Mouse (Mus musculus) thymus, adult 18-20 months (tissue): Measurements from ENCODE around the gene Uggt2.
A peak's percentile ranks its signal among the peaks of the same experiment; 100 is the strongest.

ENCODE experiments used
- DNase-seq, 2 experiments: peaks; one replicate each; pipeline ENCODE4 v3.0.0; 2022; ENCODE audit warnings: mixed read lengths in 2 of 2

The Uggt2 gene

DNA sequence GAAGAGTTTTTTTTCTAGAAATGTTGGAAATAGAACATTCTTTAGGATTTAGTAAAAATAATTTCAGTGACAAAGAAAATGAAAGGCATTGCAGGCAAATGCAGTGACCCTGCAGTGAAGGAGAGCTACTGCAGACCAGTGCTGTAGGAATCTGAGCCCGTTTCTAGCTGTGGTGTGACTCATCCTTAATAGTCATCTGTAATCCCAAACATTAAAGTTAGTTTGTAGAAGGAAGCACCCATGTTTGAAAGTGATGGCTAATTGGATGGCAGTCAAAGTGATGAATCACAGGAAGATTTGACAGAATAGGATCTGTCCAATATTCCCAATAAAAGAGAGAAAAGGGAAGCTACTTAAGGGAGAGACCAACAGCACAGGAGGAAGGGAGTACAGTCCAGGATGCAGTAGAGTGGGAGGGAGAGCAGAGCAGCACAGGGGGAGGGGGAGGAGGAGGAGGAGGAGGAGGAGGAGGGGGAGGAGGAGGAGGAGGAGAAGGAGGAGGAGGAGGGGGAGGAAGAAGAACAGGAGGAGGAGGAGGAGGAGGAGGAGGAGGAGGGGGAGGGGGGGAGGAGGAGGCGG, 71.5 kb downstream of the Uggt2 start:
- DNase-seq: no peak

DNA sequence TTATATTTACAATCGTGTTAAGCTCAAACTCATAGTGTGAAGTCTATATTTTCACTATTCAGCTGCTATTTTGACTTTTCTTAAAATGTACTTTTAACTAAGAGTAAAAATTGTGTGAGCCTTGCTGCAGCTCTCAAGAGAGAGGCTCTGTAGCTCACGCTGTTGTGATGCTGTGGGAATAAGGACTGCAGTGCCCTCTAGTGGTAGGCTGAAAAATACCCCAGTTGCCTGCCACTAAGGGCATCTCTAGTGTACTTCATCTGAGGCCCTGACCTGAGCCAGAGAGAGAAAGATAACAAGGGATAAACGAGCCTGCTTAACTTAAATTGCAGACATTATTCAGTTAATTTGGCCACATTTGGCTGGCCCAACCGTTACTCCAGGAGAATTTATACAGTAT, 72.1 kb downstream of the Uggt2 start:
- peak in 1 of 2 experiments; percentile 37 for DNase-seq

DNA sequence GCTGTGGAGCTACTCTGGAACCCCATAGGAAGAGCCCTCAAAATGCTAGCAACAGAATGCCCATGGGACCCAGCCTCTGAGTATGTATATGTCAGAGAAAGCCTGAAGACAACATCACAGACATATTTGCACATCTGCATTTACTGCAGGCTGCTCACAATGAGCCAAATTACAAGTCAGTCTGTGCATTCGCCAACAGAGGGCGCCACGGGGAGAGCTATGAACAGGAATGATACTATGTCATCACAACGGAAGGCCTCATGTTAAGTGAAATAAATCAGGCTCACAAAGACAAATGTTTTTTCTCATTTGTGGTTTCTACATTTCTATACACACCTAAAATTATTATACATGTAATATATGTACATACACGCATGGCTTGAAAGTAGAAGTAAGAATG, 73.3 kb downstream of the Uggt2 start:
- no peak for DNase-seq

DNA sequence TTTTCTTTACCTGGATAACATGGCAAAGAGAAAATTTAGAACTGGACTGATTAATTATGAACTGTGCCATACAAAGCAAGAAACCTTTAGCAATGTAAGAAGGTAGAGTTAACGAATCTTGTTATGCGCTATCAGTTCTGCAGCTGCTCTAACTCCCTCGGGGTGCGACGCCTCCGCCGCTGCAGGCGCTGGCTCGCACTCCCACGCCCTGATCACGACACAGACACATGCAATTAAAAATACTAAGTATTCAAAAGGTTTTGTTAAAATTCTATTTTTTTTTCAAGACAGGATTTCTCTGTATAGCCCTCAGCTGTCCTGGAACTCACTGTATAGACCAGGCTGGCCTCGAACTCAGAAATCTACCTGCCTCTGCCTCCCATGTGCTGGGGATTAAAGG, 85.7 kb downstream of the Uggt2 start:
- DNase-seq: no peak

DNA sequence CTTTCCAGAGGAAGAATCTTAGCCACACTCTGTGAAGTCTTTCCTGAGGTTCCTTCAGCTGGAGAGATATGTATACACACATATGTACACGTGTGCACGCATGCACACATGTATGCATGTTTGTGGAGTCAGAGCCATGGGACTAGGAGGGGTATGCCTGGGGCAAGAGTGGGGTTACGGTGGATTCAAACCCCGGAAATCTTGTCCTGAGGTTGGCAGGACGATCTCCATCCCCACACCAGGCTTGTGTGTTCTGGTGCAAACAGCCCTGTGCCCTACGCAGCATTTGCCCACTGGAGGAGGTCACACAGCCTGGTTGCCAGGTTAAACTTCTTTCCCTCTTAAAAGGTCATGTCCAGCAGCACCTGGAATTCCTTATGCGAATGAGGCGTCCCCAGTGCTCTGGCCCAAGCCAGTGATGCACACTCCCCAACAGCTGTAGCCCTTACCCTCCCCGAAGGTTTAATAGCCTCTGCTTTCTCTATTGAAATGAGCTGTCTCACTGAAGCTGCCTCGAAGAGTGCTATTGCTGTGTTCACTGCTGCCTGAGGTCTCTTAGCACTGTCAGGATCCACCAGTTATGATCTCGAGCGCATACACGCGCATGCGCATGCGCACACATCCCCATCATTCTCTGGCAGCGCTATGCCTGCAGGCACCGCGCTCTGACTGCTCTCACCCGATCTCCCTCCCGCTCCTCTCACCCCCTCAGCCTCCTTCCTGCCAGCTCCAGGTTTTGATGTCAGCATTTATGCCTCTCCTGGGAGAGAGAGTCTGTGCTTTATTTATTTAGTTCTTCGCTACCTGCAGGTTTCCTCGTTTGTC, 86.4 kb downstream of the Uggt2 start:
- peak; percentile 22 to 26 for DNase-seq

DNA sequence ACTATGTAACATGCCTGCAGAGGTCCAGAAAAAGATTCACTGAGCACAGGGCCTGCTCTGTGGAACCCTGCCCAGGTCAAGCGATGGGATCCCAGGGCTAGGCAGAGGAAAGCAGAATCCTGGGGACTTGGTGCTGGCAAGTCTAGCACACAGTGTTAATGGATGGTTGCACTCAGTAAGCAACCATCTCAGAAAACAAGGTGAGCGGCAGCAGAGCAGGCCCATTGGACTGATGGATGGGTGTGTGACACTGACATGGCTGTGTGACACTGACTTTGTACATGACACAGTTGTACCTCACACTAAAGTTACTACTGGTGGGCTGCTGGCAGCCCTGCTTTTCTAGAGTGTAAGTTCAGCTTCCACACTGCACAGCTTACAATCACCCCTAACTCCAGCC, 89.7 kb downstream of the Uggt2 start:
- DNase-seq: no peak

DNA sequence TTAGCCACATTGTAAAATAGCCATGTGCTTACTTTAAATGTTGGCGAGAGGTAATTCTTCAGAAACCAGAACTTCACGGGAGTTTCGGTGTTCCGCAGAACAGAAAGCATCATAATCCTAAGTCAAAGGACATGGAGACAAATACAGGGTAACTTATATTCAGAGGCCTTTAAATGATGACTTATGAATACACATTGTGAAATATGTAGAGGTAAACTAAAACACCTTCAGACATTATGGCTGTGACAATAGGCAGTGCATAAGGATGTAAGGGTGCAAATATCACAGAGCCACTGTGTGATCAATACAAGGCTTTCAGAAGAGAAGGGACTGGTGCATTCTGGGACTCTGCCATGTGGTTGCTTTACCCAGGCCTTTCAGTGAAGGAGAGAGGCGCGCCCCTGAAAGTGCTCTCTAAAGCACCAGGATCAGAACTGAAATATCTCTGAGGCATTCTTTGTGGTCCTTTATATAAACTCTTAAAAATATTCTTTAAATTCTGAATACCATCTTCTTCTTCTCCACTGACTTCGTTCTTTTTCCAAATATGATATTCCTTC, 91.1 kb downstream of the Uggt2 start:
- DNase-seq: no peak

DNA sequence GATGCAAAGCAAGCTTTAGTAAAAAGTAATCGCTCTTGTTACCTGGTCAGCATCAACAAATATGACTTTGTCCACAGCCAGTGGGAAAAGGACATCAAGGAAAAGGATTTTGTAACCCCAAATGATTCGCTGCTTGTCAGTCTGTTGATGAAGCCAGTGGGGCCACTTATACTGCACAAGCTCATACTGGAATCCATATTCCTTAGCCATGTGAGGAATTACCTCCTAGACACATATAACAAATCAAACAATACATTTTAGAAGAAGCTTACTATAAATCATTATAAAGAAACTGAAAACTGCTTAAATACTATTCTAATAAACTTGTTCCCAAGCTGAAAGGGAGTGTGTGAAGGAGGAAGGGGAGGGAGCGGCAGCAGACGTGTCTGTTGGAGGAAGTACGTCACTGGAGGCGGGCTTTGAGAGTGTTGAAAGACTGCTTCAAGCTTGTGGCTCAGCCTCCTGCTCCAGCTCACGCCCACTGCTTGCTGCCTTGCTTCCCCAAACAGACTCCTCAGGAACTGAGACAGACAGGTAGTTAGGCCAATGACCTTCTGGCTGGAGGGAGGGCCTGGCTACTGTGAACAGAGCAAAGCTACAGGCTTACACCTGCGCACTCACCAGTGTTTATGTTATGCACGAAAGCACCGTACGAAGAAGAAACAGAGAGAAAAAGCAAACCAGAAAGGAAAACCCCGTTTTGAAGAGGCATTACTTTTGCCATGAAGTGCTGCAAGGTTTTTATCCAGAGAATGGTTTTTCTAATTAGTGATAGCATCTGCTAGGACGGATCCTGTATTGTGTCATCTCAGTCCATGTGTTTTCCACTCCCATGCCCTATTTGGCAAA, 91.9 kb downstream of the Uggt2 start:
- peak; percentile 92 to 98 for DNase-seq

DNA sequence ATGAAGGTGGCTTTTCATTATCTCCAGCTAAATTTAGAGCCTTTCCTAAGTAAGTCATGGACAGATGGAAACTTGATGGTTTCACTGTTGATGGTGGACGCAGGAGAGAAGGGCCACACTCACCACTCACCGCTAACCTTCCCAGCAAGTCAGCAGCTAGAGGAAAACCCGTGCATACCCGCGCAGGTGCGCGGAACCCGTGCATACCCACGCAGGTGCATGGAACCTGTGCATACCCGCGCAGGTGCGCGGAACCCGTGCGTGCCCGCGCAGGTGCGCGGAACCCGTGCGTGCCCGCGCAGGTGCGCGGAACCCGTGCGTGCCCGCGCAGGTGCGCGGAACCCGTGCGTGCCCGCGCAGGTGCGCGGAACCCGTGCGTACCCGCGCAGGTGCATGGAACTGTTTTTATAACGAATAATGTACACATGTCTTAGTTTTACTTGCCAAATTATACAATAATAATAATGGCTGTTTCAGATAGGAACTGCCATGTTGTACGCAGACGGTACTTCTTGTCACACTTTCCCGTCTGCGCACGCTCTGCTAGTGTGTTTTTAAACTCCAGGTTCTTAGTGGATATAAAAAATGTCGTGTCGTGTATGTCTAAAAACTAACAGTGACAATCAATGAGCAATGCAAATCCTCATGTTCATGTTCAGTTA, 92.7 kb downstream of the Uggt2 start:
- no peak for DNase-seq

DNA sequence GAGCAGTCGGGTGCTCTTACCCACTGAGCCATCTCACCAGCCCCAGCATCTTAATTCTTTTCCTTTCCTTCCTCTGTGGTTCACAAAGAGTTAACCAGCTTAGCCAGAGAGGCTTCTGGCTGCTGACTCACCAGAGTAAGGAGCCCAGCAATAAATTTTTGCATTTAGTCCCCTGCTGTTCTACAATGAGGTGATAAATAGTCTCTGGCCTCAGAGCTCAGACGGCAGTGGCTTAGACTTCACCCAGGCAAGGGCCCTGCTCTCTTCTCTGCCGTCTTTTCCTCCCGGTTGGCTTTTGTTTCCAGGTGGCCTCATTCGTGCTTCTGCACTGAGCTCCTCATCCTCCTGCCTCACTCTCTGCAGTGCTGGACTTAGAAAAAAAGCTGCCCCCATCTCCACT, 93.4 kb downstream of the Uggt2 start:
- DNase-seq: no peak

DNA sequence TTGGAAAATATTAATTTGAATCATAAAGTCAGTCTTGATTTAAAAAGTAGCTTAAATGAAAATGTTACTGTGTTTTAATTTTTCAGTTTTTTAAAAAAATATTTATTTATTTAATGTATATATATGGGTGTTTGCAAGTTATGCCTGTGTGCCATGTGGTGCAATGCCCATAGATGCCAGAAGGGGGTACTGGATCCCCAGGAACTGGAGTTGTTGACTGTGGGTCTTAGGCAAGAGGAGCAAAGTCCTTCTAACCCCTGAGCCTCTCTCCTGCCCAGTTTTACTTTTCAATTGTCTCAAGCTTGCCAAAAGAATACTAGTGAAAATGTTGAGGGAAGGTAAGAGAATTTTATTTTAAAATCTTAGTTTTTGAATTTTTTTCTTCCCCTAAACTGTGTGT, 95.9 kb downstream of the Uggt2 start:
- peak in 1 of 2 experiments; percentile 25 for DNase-seq

DNA sequence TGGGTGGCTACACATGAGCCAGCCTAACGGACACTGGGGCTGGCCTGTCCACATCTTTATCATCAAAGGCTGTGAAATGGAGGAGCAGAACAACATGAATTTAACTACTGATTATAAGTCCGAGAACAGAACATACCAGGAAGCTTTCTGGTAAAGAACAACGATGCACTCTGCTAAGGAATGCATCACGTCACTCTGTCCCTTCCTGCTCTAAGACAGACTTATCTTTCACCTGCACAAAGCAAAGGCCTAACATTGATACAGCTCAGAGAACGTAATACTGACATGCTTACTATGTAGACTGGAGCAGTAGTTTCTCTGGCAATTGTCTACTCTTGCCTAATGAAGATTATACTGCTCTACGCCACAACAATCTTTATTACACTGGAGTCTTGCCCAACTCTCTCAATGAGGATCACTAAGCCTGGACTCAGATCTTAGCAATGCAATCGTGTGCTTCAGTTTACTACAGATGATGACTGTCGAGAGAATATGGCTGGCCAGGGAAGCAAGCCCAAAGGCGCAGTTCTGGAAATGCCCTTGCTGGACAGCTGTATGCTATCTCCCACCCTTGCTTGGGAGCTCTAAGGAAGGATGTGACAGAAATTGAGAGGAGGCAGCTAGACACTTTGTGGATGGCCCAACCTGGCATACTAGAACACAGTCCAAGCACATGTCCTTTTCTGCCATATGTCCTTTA, 103.9 kb downstream of the Uggt2 start:
- no peak for DNase-seq

DNA sequence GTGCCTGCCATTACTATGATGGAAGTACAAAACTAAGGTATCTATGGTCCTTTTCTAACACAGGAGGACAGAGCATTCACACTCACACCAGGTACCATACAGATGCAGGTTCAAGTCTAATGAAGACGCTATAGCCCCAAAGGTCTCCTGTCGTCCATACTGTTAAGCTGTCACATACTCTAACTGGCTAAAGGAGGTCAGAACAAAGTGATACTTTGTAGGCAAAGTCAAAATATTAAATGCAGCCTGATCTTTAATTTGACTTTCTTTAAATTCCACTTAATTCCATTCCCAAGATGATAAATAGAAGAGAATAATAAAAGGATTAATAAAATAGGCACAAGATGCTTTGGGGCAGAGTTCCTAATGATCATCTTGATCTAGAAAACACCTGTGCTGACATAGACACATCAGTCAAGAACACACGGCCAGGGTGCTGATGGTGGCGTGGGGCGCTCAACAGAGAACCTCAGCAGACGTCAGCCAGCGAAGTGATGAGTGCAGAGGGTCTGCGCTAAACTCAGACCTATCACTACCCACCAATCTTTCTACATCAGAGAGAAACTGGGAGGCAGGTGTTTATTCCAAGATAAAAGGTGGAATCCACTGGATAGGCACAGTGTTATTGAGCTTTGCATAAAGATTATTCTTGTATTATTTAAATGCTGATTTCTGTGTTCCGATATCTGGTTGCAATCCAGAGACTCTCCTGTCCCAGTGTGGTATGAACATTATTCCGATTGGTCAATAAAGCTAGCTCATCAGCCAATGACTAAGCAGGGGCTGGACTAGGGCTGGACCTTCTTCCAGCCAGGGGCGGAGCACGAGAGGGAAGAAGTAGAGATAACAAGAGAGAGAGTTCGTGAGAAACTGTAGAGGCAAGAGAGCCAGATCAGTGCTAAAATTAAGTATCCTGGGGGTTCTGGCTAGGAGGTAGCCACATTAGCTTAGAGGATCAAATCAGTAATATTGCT, 111.4 kb downstream of the Uggt2 start:
- no peak for DNase-seq

DNA sequence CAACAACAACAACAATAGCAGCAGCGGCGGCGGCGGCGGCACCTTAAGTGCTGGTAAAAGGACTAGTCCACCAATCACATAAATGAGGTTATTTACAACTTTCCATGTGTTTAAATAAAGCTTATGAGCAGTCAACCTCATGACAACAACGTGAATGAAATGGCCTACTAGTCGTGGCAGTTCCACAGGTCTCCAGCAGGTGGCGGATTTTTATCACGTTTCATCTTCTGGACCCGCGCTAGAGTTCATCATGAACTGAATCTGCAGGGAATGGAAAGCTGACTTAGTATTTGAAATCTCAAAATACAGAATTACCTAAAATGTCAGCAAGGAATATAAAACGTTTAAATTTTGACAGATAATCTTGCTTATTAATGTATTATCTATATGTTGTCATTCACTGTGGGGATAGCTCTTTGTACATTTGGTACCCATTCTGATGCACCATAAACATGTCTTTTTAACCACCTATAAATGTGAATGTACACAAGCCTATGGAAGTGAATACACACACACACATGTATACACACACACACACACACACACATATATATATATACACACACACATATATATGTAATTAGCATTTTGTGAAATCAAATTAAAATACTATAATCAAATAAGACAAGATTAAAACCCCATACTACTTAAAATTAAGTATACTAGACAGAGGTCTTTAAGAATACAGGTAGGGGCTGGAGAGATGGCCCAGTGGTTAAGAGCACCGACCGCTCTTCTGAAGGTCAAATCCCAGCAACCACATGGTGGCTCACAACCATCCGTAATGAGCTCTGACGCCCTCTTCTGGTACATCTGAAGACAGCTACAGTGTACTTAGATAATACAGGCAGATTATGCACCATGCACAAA, 112.3 kb downstream of the Uggt2 start:
- DNase-seq: peak in 1 of 2 experiments; percentile 46

DNA sequence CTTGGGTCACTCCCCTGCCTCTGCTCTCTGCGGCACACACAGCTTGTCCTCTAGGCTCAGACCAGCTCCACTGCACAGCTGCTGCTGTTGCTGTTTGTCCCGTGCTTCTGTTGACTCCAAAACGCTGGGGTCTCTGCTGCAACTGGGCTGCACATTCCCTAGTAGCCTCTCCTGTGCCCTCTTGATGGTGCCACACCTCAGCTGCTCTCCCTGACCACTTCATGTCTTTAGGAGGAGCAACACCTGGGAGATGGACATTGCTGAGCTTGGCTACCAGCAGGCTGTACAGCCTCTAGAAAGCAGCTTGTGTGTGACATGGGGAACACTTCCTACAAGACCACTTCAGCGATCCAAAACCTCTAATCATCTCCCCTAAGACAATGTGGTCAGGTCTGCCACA, 115.1 kb downstream of the Uggt2 start:
- DNase-seq: no peak

DNA sequence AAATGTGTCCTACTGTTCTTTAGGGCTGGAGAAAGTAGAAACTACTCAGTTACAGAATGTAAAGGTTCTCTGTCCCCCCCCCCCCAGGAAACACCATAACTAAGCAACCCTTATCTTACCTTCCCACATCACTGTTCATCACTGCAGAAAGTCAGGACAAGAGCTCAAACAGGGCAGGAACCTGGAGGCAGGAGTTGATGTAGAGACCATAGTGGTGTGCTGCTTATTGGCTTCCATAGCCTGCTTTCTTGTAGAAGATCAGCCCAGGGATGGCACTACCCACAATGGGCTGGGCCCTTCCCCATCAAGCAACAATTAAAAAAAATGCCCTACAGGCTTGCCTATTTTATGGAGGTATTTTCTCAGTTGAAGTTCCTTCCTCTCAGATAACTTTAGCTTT, 115.8 kb downstream of the Uggt2 start:
- DNase-seq: no peak

DNA sequence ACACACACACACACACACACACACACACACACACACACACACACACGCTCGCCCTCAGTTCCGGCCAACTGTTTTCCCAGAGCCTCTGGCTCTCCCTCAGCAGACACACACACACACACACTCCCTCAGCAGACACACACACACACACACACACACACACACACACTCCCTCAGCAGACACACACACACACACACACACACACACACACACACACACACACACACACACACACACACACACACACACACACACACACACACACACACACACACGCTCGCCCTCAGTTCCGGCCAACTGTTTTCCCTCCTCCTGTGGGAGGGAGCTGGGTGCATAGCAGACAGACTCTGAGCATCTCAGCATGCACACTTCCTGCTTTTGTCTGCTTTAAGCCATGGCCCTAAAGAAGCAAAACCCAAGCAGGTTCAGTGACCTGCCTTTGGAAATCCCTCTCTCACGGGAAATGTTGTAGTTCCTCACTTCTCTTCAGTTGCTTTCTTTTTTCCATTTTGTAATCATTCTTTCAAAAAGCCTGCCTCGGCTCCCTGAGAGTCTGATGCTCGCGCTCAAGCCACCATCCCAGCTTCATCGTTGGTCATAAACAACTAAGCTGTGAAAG, 116.7 kb downstream of the Uggt2 start:
- DNase-seq: peak; percentile 34 to 60

DNA sequence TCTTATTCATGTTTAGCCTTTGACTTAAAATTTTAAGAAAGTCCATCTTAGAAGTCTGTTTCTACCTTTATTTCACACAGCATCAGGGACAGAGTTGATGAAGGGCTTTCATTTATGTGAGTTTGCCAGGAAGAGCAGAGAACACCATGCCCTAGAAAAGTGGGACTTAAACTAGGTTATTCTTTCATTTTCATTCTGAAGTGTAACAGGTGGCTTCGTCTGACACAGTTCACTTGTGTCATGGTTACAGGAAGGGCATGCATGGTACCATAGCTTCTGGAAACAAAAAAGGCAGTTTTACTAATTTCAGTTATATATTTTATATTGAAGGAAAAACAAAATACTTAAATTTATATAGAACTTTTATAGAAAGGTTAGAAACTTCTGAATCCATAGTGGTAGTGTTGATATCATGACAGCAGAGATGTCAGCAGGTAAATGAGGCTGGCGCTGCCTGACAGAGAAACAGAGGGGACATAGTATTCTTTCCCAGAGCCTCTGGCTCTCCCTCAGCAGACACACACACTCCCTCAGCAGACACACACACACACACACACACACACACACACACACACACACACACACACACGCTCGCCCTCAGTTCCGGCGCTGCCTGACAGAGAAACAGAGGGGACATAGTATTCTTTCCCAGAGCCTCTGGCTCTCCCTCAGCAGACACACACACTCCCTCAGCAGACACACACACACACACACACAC, 117.4 kb downstream of the Uggt2 start:
- peak in 1 of 2 experiments; percentile 18 for DNase-seq

DNA sequence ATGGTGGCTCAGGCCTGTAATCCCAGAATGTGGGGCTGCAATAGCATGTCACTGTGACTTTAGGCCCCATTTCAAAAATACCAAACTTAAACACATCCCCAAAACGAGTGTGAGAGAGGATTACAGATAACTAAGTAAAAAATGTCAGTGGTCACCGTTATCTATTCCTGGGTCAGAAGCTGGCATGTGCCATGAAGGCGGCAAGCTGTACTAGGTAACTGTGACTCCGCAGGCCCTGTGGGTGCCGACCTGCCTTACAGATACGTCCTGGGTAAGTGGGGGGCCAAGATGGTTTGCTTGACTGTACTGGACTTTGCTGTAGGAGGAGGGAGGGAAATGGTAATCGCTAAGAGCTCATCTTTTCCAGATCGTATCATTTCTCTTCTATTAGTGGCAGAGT, 118.3 kb downstream of the Uggt2 start:
- no peak for DNase-seq
